Mouse (Mus musculus) CH12.LX (cell line): ENCODE measurements at regions not wholly inside any gene's neighbourhood (a gene's known extent, or its start where the extent isn't known, plus 50 kb on each side); places are given as distances from the start of the nearest gene placed in this dataset.

Experiments
- DNase-seq: peaks from one replicate; pipeline ENCODE4 v3.0.0-alpha.2; 2013; ENCODE audit errors: extremely low read depth
- H3K27ac ChIP-seq: 2 replicates; pipeline ENCODE4 v1.5.1; 2012; ENCODE audit warnings: low read depth, mild to moderate bottlenecking, control low read depth, moderate library complexity; ENCODE audit not compliant: insufficient read depth
- H3K27me3 ChIP-seq: replicated peaks from 2 replicates; pipeline ENCODE3; 2012; ENCODE audit warnings: inconsistent platforms
- H3K36me3 ChIP-seq, 2 experiments: replicated peaks in 1 of 2; 2 replicates each; pipeline versions ENCODE3 to v1.6.1; 2012; ENCODE audit warnings: inconsistent platforms in 1 of 2, low read length in 1 of 2, mild to moderate bottlenecking in 1 of 2, mixed read lengths in 1 of 2, moderate library complexity in 1 of 2; ENCODE audit not compliant: control insufficient read depth in 1 of 2, insufficient read depth in 1 of 2
- H3K4me1 ChIP-seq, 2 experiments: 2 replicates each; pipeline ENCODE4 v1.6.1; 2012; ENCODE audit warnings: inconsistent platforms in 1 of 2, moderate library complexity in 1 of 2; ENCODE audit not compliant: insufficient read depth in 2 of 2, control insufficient read depth in 1 of 2
- H3K4me2 ChIP-seq: 2 replicates; pipeline ENCODE4 v1.6.1; 2012; ENCODE audit warnings: low read depth, mild to moderate bottlenecking, control low read depth; ENCODE audit not compliant: poor library complexity, insufficient read depth, severe bottlenecking
- H3K4me3 ChIP-seq, 3 experiments: fragments of 150-350 bp in 1 of 3; sonication (generic) in 1 of 3; replicated peaks in 1 of 3; 2 replicates each; pipeline versions ENCODE3 to v1.5.1; 2011 to 2012; ENCODE audit warnings: low read depth in 2 of 3, low read length in 2 of 3, mild to moderate bottlenecking in 2 of 3, moderate library complexity in 2 of 3, control low read depth in 1 of 3, improper control_type of control experiment in 1 of 3, inconsistent platforms in 1 of 3, mixed read lengths in 1 of 3; ENCODE audit not compliant: poor library complexity in 1 of 3
- H3K79me2 ChIP-seq: replicated peaks from 2 replicates; pipeline ENCODE4 v1.6.1; 2012; ENCODE audit warnings: mild to moderate bottlenecking, moderate library complexity; ENCODE audit not compliant: control insufficient read depth, poor library complexity, insufficient read depth, severe bottlenecking; ENCODE audit errors: extremely low read depth
- H3K9ac ChIP-seq: 2 replicates; pipeline ENCODE4 v1.6.1; 2012; ENCODE audit warnings: low read depth, mild to moderate bottlenecking, control low read depth, moderate library complexity; ENCODE audit not compliant: insufficient read depth
- H3K9me3 ChIP-seq: replicated peaks from 2 replicates; pipeline ENCODE3; 2012; ENCODE audit warnings: low read length, inconsistent platforms, mixed read lengths
- BHLHE40 ChIP-seq: IDR thresholded peaks from 2 replicates; pipeline ENCODE4 v1.6.1; 2011; ENCODE audit warnings: mild to moderate bottlenecking, low read depth, low read length, improper control_type of control experiment
- GABPA ChIP-seq: IDR thresholded peaks from 2 replicates; pipeline ENCODE4 v1.6.1; 2012; ENCODE audit warnings: low read depth, low read length, improper control_type of control experiment, inconsistent platforms; ENCODE audit not compliant: insufficient replicate concordance
- KAT2A ChIP-seq: IDR thresholded peaks from 2 replicates; pipeline ENCODE4 v1.6.1; 2012; ENCODE audit warnings: low read length, improper control_type of control experiment, inconsistent platforms; ENCODE audit not compliant: insufficient replicate concordance
- MAFK ChIP-seq: IDR thresholded peaks from 2 replicates; pipeline ENCODE4 v1.6.1; 2011; ENCODE audit warnings: low read length, improper control_type of control experiment; ENCODE audit not compliant: insufficient replicate concordance
- MAX ChIP-seq: IDR thresholded peaks from 2 replicates; pipeline ENCODE4 v1.6.1; 2011; ENCODE audit warnings: low read length, improper control_type of control experiment
- MYC ChIP-seq: IDR thresholded peaks from 2 replicates; pipeline ENCODE4 v1.6.1; 2011; ENCODE audit warnings: low read depth, mild to moderate bottlenecking, improper control_type of control experiment, low read length
- POLR2AphosphoS2 ChIP-seq: IDR thresholded peaks from 2 replicates; pipeline ENCODE4 v1.6.1; 2011; ENCODE audit warnings: low read depth, low read length, improper control_type of control experiment
- SMC3 ChIP-seq: IDR thresholded peaks from 2 replicates; pipeline ENCODE4 v1.6.1; 2011; ENCODE audit warnings: low read depth, low read length, improper control_type of control experiment
- TBP ChIP-seq: conservative IDR thresholded peaks from 2 replicates; pipeline ENCODE4 v1.6.1; 2011; ENCODE audit warnings: low read depth, low read length, improper control_type of control experiment
- UBTF ChIP-seq: IDR thresholded peaks from 2 replicates; pipeline ENCODE4 v1.6.1; 2012; ENCODE audit warnings: low read depth, mild to moderate bottlenecking, inconsistent platforms, low read length, improper control_type of control experiment, moderate library complexity
- ZKSCAN1 ChIP-seq: IDR thresholded peaks from 2 replicates; pipeline ENCODE4 v1.6.1; 2012; ENCODE audit warnings: low read depth, inconsistent platforms, low read length, improper control_type of control experiment, borderline replicate concordance
- dilution Hi-C: fragments of 300-500 bp; cut with MboI; formaldehyde crosslinking; loops from 2 replicates; pipeline ENCODE4 v1.14.3; 2020; ENCODE audit warnings: low sequenced_read_pairs; ENCODE audit not compliant: extremely low pct_unique_long_range_greater_than_20kb, extremely low pct_ligation_motif_present
- in situ Hi-C: fragments of 300-500 bp; cut with MboI; formaldehyde crosslinking; loops from 3 replicates; pipeline ENCODE4 v1.14.3; 2019; ENCODE audit warnings: low sequenced_read_pairs, low pct_ligation_motif_present, low pct_unique_long_range_greater_than_20kb, mixed read lengths

DNA sequence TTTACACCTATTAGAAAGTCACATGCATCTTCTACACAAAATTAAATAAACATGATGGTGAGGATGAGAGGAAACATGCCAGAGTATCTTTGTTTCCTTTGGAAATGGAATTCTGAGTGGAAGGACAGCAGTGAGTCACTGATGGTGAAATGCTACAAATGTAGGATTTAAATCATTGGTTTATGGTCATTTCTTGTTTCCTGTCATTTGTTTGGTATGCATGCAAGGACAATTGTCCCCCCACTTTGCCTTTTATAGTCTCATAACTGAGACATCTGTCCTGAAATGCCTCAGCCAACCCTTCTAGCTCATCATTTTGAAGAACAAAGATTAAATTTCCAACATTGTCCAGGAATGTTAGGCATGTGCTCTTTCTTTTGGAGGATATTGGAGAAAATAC is 77.2 kb upstream of the Hypm start:
- Histone ChIP-seq H3K4me2 (no peak overlapping the region), H3K36me3 (no peaks in the 10 kb centered on the region), H3K4me3 (no peak overlapping the region), H3K9ac (no peak overlapping the region), H3K9me3 (no peaks in the 10 kb centered on the region), H3K27ac (no peak overlapping the region), H3K79me2 (no peaks in the 10 kb centered on the region), H3K4me1 (no peaks in the 10 kb centered on the region), H3K27me3 (no peaks in the 10 kb centered on the region)
- in situ Hi-C loops: no loop called here
- dilution Hi-C loops: no loop called here
- no peak for DNase-seq
- TF ChIP-seq GABPA (no peak), SMC3 (no peak)

DNA sequence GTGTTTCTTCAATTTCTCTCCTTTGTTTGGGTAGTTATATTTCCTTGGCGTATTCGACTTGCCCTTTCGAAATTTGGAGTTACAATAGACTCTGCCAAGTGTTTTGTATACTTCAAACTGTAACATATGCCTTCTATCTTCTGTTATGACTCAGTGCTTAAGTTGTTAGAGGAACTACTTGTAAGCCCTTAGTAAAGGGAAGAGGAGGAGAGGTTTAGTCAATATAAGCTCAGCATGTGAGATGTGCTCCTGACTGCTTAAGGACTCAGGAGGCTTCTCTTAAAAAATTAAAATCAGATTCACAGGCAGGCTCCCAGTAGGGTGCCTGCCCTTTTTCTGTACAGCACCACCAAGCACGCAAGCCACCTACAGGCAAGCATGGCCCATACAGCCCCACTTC is 69.2 kb upstream of the Hypm start:
- Histone ChIP-seq H3K4me3 (no peak overlapping the region), H3K4me1 (no peaks in the 10 kb centered on the region), H3K79me2 (no peaks in the 10 kb centered on the region), H3K4me2 (no peak overlapping the region), H3K27ac (no peak overlapping the region), H3K27me3 (no peaks in the 10 kb centered on the region), H3K36me3 (no peaks in the 10 kb centered on the region), H3K9me3 (no peaks in the 10 kb centered on the region), H3K9ac (no peak overlapping the region)
- in situ Hi-C loops: no loop called here
- dilution Hi-C loops: no loop called here
- TF ChIP-seq MYC (no peak), UBTF (no peak)
- no peak for DNase-seq

DNA sequence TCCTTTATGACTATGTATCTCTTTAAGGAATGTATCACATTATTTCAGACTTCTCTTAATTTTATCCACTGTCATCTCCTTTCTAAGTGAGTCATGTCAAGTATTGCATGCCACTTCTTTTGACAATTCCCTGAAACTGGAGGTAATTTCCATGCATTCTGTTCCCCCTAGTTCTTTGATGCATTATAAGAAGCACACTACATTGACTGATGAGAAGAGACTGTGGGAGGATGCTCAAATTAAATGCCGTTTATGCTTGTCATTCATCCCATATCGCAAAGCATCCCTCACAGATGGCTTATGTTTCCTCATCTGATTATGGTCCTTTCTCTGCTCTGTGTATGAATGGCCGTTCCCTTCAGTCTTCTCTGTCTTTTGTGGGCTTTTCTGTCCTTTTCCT is 57.2 kb upstream of the Hypm start:
- H3K9ac ChIP-seq: no peak overlapping the region
- dilution Hi-C loops: no loop called here
- no peak for DNase-seq

More for the DNA sequence above, 57.2 kb upstream of the Hypm start:
- no peak for TF ChIP-seq ZKSCAN1
- no peak for TF ChIP-seq MAFK
- no peak for TF ChIP-seq TBP
- no peak for TF ChIP-seq MYC
- TF ChIP-seq POLR2AphosphoS2: no peak
- no peak for TF ChIP-seq KAT2A
- TF ChIP-seq MAX: no peak
- TF ChIP-seq BHLHE40: no peak
- no peak overlapping the region for H3K4me2 ChIP-seq
- no peaks in the 10 kb centered on the region for H3K4me1 ChIP-seq
- H3K79me2 ChIP-seq: no peaks in the 10 kb centered on the region
- H3K4me3 ChIP-seq: no peak overlapping the region
- no peaks in the 10 kb centered on the region for H3K36me3 ChIP-seq
- no peaks in the 10 kb centered on the region for H3K27me3 ChIP-seq
- no peak overlapping the region for H3K27ac ChIP-seq
- no peaks in the 10 kb centered on the region for H3K9me3 ChIP-seq
- in situ Hi-C loops: no loop called here
